Mouse (Mus musculus) hindbrain, embryonic 11.5 days (tissue): ENCODE measurements around the gene Senp6. TPM values are rescaled to one million over a fixed set of nuclear protein-coding genes. Genes with fewer than 3 reads are reported as not detected.

Source experiments
- ATAC-seq: fragments of 200-750 bp; cut with Nextera tagmentation; 2 replicates; pipeline ENCODE4 v1.8.0; 2017; ENCODE audit warnings: mild to moderate bottlenecking, moderate TSS enrichment, moderate library complexity; ENCODE audit not compliant: low FRiP score
- DNase-seq: peaks from one replicate; pipeline ENCODE4 v3.0.0-alpha.2; 2015; ENCODE audit warnings: low spot score
- H3K27ac ChIP-seq: fragments of 300-500 bp; sonication (generic); 2 replicates; pipeline ENCODE4 v1.5.1; 2014; ENCODE audit warnings: mild to moderate bottlenecking, low read depth, low read length
- H3K27me3 ChIP-seq: fragments of 300-500 bp; sonication (generic); 2 replicates; pipeline ENCODE4 v1.6.1; 2014; ENCODE audit warnings: mild to moderate bottlenecking, low read length, moderate library complexity, mixed read lengths; ENCODE audit not compliant: control insufficient read depth, insufficient read depth
- H3K36me3 ChIP-seq: fragments of 300-500 bp; sonication (generic); 2 replicates; pipeline ENCODE4 v1.6.1; 2014; ENCODE audit warnings: mild to moderate bottlenecking, low read length, moderate library complexity, mixed read lengths; ENCODE audit not compliant: control insufficient read depth, insufficient read depth
- H3K4me1 ChIP-seq: fragments of 300-500 bp; sonication (generic); replicated peaks from 2 replicates; pipeline ENCODE4 v1.6.1; 2014; ENCODE audit warnings: low read length, mixed read lengths; ENCODE audit not compliant: control insufficient read depth, insufficient read depth
- H3K4me2 ChIP-seq: fragments of 300-500 bp; sonication (generic); replicated peaks from 2 replicates; pipeline ENCODE4 v1.6.1; 2014; ENCODE audit warnings: mild to moderate bottlenecking, low read depth, low read length
- H3K4me3 ChIP-seq: fragments of 300-500 bp; sonication (generic); 2 replicates; pipeline ENCODE4 v1.5.1; 2014; ENCODE audit warnings: low read depth, low read length
- H3K9ac ChIP-seq: fragments of 300-500 bp; sonication (generic); 2 replicates; pipeline ENCODE4 v1.6.1; 2014; ENCODE audit warnings: low read depth, low read length
- H3K9me3 ChIP-seq: fragments of 300-500 bp; sonication (generic); 2 replicates; pipeline ENCODE4 v1.6.1; 2016; ENCODE audit warnings: low read length; ENCODE audit not compliant: control insufficient read depth
- WGBS: fragments of 180-500 bp; shearing (Covaris S2); extraction: QIAGEN DNeasy Blood & Tissue Kit; methylation state at CpG from one replicate; pipeline ENCODE4 v1.1.7; 2014; 5-methylcytosine and 5-hydroxymethylcytosine counted together
- polyA plus RNA-seq: library from polyadenylated mRNA; unstranded; fragments of >200 nt; fragmentation: Nextera tagmentation; extraction: Ambion mirVana; gene quantifications from 2 replicates; pipeline ENCODE4 v1.2.1, GENCODE M21; 2014

Gene Senp6
- polyA plus RNA-seq, 1 experiment from 2014 or later = 88.1 TPM

DNA sequence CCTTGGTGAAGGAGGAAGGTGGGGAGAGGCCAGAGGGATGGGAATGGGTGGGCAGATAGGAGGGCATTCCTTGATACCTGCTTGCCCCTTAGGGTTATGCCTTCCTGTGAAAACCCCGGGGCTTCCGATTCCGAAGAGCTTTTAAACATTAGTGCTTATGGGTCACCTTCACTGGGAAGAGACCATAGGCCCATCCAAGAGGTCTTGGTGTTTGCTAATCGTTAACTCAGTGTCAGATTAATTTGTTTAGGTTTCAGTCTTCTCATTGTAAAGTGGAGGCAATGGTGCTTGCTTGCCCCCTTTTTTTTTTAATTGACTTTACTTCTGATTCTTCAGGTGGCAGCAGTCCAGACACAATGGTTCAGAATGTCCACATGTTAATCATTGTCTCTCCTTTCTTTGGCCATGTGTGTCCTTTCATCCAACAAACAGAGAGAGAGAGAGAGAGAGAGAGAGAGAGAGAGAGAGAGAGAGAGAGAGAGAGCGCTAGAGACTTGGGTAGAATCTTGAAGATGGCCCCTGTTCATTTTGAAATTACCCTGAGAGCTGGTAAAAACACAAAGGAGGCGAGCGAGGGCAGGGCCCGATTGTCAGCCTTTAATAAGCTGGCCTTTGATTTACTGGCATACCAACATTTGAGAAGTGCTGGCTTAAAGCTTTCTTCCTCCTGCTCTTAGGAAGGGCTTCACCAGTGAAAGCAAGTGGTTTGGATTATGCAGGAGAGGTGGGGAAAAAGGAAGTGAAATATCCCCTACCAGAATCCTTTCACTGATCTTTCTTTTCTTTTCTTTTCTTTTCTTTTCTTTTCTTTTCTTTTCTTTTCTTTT is 105.9 kb downstream of the Senp6 start:
- H3K4me2 ChIP-seq = no peak overlapping the region
- DNase-seq = no peak

DNA sequence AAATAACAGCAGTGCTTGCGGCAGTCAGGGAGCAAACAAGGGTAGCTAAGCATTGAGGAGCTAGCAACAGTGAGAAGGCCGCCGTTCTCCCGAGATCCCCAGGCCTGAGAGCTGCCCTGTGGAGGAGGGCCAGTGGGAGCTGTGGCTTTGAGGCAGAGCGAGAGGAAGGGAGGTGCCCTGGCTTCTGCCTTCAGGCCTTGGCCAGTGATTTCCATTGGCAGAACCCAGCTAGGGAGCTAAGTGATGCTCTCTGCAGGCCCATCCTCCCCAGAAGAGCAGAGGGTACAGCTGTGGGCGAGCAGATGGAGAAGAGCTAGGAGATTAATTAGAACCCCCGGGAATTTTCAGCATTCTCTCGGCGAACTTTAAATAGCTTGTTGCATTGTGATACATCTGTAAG is 106.9 kb downstream of the Senp6 start:
- DNase-seq = no peak
- H3K27me3 ChIP-seq = no peaks in the 10 kb centered on the region

More for the DNA sequence above, 105.9 kb downstream of the Senp6 start:
- Histone ChIP-seq H3K9ac (no peak overlapping the region), H3K27ac (no peak overlapping the region), H3K27me3 (no peaks in the 10 kb centered on the region), H3K36me3 (no peaks in the 10 kb centered on the region), H3K4me1 (no peaks in the 10 kb centered on the region), H3K4me3 (no peak overlapping the region), H3K9me3 (no peaks in the 10 kb centered on the region)
- ATAC-seq = no peak
- 72% methylated on average over 8 of the region's 8 CpGs for WGBS

DNA sequence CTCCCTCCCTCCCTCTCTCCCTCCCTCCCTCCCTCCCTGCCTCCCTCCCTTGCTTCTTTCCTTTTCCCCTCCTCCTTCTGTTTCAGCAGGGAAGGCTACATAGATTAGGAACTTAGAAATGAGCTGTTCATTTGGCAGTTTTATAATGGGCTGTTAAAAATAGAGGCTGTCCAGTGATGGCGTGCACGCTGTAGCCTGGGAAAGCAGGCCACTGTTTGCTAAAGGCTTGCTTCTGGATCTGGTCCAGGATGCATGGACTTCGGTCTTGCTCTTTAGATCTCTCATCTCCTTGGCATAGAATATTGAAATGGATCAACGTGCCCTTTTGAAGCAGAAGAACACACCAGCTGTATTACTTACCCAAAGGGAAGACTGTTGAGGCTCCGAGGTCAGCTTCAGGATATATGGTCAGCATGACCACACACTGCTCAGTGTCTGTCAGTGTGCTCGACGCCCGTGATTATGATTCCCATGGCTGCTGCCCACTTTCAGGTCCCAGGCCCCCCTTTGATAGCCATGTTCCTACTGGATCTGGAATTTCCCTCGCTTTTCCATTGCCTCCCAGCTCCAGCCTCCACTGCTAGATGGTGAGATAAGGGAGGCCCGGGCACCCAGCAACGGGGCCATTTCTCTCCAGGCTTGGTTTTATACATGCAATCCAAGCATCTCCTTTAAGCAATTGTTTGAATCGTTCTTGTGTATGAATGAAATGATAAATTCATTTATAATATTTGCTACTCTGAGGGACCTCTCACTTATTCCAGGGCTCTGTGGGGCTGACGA is 110.2 kb downstream of the Senp6 start:
- H3K9me3 ChIP-seq = no peaks in the 10 kb centered on the region
- ATAC-seq (no peak), DNase-seq (no peak)
- no peaks in the 10 kb centered on the region for H3K4me1 ChIP-seq
- H3K9ac ChIP-seq = no peak overlapping the region
- 89% methylated on average over 13 of the region's 13 CpGs for WGBS
- no peak overlapping the region for H3K4me2 ChIP-seq
- no peaks in the 10 kb centered on the region for H3K36me3 ChIP-seq
- no peak overlapping the region for H3K4me3 ChIP-seq
- no peak overlapping the region for H3K27ac ChIP-seq
- no peaks in the 10 kb centered on the region for H3K27me3 ChIP-seq

More for the DNA sequence above, 106.9 kb downstream of the Senp6 start:
- Histone ChIP-seq H3K27ac (no peak overlapping the region), H3K9me3 (no peaks in the 10 kb centered on the region), H3K4me2 (no peak overlapping the region), H3K9ac (0 out of 2 replicates have a peak overlapping the region, but pooled peaks have one; percentile 23), H3K4me1 (no peaks in the 10 kb centered on the region), H3K36me3 (no peaks in the 10 kb centered on the region), H3K4me3 (no peak overlapping the region)
- WGBS = 39% methylated on average over 9 of the region's 9 CpGs
- ATAC-seq = peak; percentile 83

DNA sequence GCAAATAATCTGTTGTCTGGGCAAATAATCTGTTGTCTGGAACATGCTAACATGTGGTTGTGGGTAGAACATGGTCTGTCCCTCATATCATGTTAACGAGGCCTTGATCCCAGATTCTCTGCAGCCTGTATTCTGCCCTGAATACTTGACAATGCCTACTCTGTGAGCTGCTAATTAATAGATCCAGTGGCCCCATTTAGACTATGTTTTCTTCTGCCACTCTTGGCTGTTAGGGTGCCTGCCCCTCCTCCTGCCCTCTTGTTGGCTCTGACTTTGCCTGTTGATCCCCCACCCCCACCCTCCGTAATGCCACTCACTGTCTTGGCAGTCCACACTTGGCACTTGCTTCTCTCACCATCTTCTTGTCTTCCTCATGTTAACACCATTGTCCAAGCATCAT is 112.0 kb downstream of the Senp6 start:
- no peak for ATAC-seq
- no peak for DNase-seq
- H3K9me3 ChIP-seq = no peaks in the 10 kb centered on the region
- H3K27me3 ChIP-seq = no peaks in the 10 kb centered on the region
- H3K4me2 ChIP-seq = no peak overlapping the region
- 96% methylated on average over 2 of the region's 2 CpGs for WGBS
- no peak overlapping the region for H3K4me3 ChIP-seq
- no peak overlapping the region for H3K9ac ChIP-seq
- H3K4me1 ChIP-seq = no peaks in the 10 kb centered on the region
- no peaks in the 10 kb centered on the region for H3K36me3 ChIP-seq
- no peak overlapping the region for H3K27ac ChIP-seq

DNA sequence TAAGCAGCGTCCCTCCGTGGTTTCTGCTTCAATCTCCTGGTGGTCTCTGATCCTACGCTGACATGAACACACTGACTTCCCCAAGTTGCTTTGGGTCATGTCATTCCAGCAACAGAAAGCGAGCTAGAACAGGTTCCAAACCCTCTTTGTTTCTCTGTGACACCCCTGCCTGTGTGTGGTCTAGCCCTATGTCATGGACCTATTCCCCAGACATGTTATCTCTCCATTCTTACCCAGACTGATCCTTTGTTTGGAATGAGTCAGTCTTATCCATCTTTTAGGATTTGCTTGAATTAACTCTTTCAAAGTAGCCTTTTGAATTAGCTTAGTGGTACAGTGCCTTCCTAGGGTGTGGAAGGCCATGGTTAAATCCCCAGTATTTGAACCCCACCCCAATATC is 113.0 kb downstream of the Senp6 start:
- H3K4me1 ChIP-seq = no peaks in the 10 kb centered on the region
- H3K9ac ChIP-seq = no peak overlapping the region
- no peak overlapping the region for H3K4me2 ChIP-seq
- no peak for DNase-seq
- 0 out of 2 replicates have a peak, but pooled peaks have one; percentile 13 for ATAC-seq
- WGBS = 71% methylated on average over 4 of the region's 4 CpGs
- H3K4me3 ChIP-seq = no peak overlapping the region
- H3K27ac ChIP-seq = no peak overlapping the region
- H3K27me3 ChIP-seq = no peaks in the 10 kb centered on the region
- H3K9me3 ChIP-seq = no peaks in the 10 kb centered on the region
- H3K36me3 ChIP-seq = no peaks in the 10 kb centered on the region

DNA sequence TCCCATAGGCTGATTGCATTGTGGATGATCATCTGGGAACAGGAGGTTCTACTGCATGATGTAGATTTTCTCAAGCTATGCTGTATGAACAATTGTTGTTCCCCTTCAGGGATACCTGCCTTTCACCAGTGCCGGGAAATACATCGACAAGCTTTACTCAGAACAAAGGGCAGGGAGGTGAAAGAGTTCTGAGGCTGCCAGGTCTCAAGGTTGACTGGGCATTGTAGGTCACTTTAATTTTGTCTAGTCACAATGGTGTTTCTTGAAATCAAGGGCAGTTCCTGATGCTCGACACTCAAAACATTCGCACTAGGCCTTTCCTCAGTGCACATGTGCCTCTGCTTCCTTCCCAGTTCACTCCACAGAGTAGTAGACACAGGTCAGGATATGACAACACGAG is 114.1 kb downstream of the Senp6 start:
- H3K27ac ChIP-seq = no peak overlapping the region
- H3K36me3 ChIP-seq = no peaks in the 10 kb centered on the region
- H3K9me3 ChIP-seq = no peaks in the 10 kb centered on the region
- no peaks in the 10 kb centered on the region for H3K4me1 ChIP-seq
- ATAC-seq = no peak
- whole genome bisulfite sequencing = 87% methylated on average over 5 of the region's 5 CpGs
- H3K4me3 ChIP-seq = no peak overlapping the region
- no peak overlapping the region for H3K9ac ChIP-seq
- no peaks in the 10 kb centered on the region for H3K27me3 ChIP-seq
- DNase-seq = no peak
- H3K4me2 ChIP-seq = no peak overlapping the region

DNA sequence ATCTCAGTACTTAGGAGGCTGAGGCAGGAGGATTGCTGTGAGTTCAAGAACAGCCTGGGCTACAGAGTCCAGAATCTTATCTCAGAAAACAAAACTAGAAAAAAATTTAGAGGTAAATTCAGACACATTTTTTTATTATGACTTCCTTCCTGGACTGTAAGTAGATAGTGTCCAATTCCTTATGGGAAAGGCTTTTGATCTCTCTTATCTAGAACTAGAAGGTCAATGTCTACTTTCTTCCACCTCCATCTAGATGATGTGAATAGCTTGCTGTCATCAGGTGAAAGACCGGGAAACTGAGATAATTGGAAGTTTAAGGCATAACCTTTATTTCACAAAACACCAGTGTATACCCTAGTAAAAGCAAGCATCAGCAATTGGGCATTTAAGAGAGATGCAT is 115.0 kb downstream of the Senp6 start:
- H3K9me3 ChIP-seq = no peaks in the 10 kb centered on the region
- H3K9ac ChIP-seq = no peak overlapping the region
- no peak overlapping the region for H3K27ac ChIP-seq
- H3K36me3 ChIP-seq = no peaks in the 10 kb centered on the region
- no peak overlapping the region for H3K4me2 ChIP-seq
- H3K4me3 ChIP-seq = no peak overlapping the region
- no peak for ATAC-seq
- DNase-seq = no peak
- no peaks in the 10 kb centered on the region for H3K4me1 ChIP-seq
- H3K27me3 ChIP-seq = no peaks in the 10 kb centered on the region
- 97% methylated on average over 1 of the region's 1 CpGs for WGBS

DNA sequence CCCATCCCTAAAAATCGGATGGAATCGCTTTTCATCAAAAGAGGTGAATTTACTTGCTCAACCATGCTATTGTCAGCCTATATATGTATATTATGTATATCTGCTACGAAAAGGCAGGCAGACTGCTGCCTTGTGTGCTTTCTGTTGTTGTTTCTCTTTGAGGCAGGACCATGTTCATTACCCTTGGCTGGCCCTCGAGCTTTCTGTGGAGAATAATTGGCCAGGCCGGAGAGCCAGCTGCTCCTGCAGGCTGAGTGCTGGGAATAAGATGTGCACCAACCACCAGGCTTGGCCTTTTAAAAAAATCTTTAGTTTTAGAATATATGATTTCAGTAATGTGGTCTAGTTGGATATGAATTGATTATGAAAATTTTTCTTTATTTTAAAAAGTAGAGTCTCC is 117.4 kb downstream of the Senp6 start:
- Histone ChIP-seq H3K4me1 (no peaks in the 10 kb centered on the region), H3K36me3 (no peaks in the 10 kb centered on the region), H3K4me2 (no peak overlapping the region), H3K9ac (no peak overlapping the region), H3K4me3 (no peak overlapping the region), H3K27ac (no peak overlapping the region), H3K9me3 (no peaks in the 10 kb centered on the region), H3K27me3 (no peaks in the 10 kb centered on the region)
- no peak for DNase-seq
- 76% methylated on average over 5 of the region's 5 CpGs for WGBS
- ATAC-seq = 0 out of 2 replicates have a peak, but pooled peaks have one; percentile 50
